Mouse (Mus musculus) left cerebral cortex, adult 2 months (tissue): ENCODE results near the gene Ints1. TPM values are rescaled to one million over a fixed set of nuclear protein-coding genes. Genes with fewer than 3 reads are reported as not detected.
A peak's percentile ranks its signal among the peaks of the same experiment; 100 is the strongest.

Experiments
- DNase-seq, 2 experiments: peaks; one replicate each; pipeline ENCODE4 v3.0.0; 2021 to 2022; ENCODE audit warnings: low spot score in 2 of 2, mixed read lengths in 1 of 2; ENCODE audit errors: extremely low spot score in 1 of 2
- H3K27ac ChIP-seq: fragments of 200-600 bp; 2 replicates; pipeline ENCODE4 v1.8.1; 2022
- H3K4me3 ChIP-seq: fragments of 200-600 bp; 2 replicates; pipeline ENCODE4 v1.8.1; 2022
- CTCF ChIP-seq: fragments of 200-600 bp; IDR thresholded peaks from 2 replicates; pipeline ENCODE4 v1.8.1; 2022; ENCODE audit warnings: antibody characterized with exemption, mild to moderate bottlenecking, moderate library complexity
- intact Hi-C: fragments of 180-260 bp; cut with DNase I; formaldehyde crosslinking; loops from one replicate; pipeline ENCODE4 v1.15.1; 2025
- microRNA-seq, 2 experiments: library from miRNA; unstranded; fragments of <30 nt; microRNA quantifications; one replicate each; pipeline ENCODE4 v1.2.0; 2021
- total RNA-seq, 2 experiments: library from RNA; stranded (reverse); gene quantifications; 2 replicates each; pipeline ENCODE4 v1.2.3; 2021

Gene Ints1
- total RNA-seq, 2 experiments from 2014 or later = 91.9 to 102 TPM

DNA sequence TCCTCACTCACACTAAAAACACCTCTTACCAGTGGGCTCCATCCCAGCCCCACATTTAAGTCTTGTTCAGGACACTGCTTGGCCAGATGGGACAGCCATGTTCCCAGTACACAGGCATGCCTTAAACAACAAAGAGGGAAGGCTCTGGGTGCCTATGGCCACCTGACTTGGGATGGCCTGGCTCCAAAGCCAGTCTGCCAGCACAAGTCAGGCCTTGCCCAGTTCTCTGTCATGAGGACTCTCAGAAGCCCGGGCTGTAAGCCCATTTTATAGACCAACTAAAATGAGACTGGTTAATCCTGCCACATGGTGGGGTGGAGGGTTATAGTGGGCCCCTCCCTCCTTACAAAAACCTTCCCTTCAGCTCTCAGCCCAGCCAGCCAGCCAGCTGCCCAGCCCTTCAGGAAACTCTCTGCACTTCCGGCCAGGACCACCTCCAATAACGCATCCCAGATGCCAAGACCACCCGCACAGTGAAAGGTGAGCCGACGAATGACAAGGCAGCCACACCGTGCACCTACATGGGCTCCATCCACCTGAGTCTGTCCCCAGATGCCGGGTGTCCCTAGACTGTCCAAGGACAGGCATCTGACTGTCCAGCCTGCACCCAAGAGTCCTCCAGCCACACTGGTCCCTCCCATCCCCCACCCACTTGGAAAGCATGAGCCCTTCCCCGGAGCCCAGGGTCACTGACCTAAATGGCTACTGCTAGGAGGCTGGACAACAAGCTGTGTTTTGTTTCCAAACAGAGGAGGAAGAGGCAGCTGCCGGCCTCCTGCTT lies 50.9 kb downstream of the Ints1 start:
- no peak overlapping the region for H3K27ac ChIP-seq
- no peak for DNase-seq
- H3K4me3 ChIP-seq = no peak overlapping the region
- no peak for TF ChIP-seq CTCF
- intact Hi-C loops = no loop called here

DNA sequence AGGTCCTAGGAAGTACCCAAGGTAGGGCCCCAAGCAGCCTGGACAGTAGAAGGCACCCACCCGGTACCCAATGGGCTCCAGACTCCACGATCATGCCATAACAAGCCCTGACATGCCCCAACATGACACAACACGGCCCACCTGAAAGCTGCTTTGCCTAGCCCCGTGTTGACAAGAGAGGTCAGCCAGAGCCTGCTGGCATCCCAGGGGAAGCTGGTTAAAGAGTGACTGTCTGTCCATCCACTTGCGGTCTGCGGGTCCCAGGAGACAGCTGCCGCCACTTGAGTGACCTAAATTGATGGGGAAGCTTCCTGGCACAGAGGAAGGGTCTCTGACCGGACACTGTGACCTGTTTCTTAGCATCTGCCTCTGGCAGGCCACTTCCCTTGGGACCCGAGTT lies 52.4 kb downstream of the Ints1 start:
- Histone ChIP-seq H3K27ac (no peak overlapping the region), H3K4me3 (no peak overlapping the region)
- intact Hi-C loops = no loop called here
- no peak for TF ChIP-seq CTCF
- no peak for DNase-seq

DNA sequence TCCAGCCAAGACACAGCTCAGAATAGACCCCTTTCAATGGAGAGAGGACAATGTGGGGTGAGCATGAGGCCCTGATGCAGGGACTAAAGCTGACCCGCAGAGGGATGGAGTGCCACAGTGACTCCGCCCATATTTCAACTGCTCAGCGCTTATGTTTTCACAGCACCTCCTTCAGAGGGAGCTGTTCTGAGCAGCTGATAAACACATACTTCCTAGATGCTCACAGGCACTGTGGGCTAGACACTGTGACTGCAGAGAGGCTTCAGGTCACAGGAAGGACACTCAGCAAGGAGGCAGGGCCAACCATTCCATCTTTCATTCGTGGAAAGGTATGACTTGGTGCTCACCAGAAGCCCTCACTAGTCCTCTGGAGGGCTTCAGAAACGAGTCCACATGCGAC lies 52.8 kb downstream of the Ints1 start:
- no peak for DNase-seq
- intact Hi-C loops = no loop called here
- H3K27ac ChIP-seq = no peak overlapping the region
- no peak overlapping the region for H3K4me3 ChIP-seq
- no peak for TF ChIP-seq CTCF

DNA sequence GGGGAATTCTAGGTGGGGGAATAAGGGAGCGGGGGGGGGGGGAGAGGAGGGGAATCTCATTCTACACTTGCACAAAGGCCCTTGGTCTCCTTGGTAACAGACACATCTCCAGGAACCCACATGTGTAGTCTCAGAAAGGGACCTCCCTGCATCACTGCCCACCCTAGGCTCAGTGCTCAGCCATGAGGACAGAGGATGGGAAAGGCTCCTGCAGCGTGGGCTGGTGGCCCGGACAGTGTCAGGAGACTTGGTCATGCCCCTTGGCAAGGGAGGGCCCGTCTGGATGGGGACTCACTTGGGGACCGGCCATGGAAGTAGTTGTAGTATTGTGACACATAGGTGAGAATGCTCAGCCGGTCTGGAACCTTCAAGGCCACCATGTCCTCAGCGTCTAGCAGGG lies 56.5 kb downstream of the Ints1 start:
- TF ChIP-seq CTCF = no peak
- Histone ChIP-seq H3K4me3 (no peak overlapping the region), H3K27ac (no peak overlapping the region)
- no peak for DNase-seq
- intact Hi-C loops = no loop called here

- H3K27ac ChIP-seq = no peak overlapping the region
- intact Hi-C loops = no loop called here
- H3K4me3 ChIP-seq = no peak overlapping the region
- TF ChIP-seq CTCF = no peak
- DNase-seq = no peak
These were observed 56.9 kb downstream of the Ints1 start for GRCm38 (mm10) chr5:139718540-139718939.

DNA sequence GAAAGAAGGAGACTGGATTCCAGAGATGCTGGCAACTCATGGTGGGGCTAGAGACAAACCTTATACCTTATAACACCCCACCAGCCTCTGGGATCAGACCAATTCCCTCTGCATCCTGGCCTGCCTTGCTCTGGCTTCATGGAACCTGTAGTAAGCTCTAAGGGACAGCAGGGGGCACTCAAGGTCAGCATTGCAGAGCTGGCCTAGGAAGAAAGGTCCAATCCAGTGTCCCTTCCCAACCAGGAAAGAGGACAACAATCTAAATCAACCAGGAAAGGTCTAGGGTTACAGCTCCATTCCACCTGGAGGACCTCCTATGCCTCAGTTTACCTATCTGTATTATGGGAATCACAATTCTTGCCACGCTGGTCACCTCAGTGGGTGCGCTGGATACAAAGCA lies 57.8 kb downstream of the Ints1 start:
- DNase-seq = peak; percentile 46
- H3K4me3 ChIP-seq = no peak overlapping the region
- H3K27ac ChIP-seq = no peak overlapping the region
- intact Hi-C loops = loop anchor here (2.0 kb wide), 1 partner anchor 33 kb away; no protein-coding TSS in a partner anchor
- TF ChIP-seq CTCF = peak; percentile 96

DNA sequence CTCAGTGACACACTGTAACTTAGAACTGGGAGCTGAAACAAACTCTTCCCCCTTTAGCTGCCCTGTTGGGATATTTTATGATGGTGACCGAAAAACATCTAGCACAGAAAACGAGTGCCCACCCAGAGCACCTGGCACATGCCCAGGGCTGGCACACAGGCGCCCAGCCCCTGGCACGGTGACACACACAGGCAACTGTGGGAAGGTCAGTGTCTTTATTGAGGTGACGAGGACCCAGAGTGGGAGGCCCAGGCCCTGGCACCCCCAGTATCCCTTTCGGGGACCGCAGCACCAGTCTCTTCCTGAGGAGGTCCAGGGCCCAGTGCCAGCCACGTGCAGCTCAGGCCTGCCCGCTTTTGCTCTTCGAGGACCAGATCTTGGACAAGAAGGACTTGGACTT lies 69.0 kb downstream of the Ints1 start:
- no peak for TF ChIP-seq CTCF
- intact Hi-C loops = no loop called here
- H3K4me3 ChIP-seq = no peak overlapping the region
- no peak for DNase-seq
- H3K27ac ChIP-seq = no peak overlapping the region

GRCm38 (mm10) chr5:139702905-139703304 lies 72.6 kb downstream of the Ints1 start:
- intact Hi-C loops = no loop called here

GRCm38 (mm10) chr5:139702236-139702635 lies 73.2 kb downstream of the Ints1 start:
- no peak for TF ChIP-seq CTCF
- no peak for DNase-seq
- intact Hi-C loops = no loop called here
- Histone ChIP-seq H3K27ac (no peak overlapping the region), H3K4me3 (no peak overlapping the region)

More at GRCm38 (mm10) chr5:139702905-139703304, 72.6 kb downstream of the Ints1 start:
- TF ChIP-seq CTCF = peak; percentile 52
- Histone ChIP-seq H3K27ac (no peak overlapping the region), H3K4me3 (no peak overlapping the region)
- DNase-seq = no peak

Small RNA genes within 50 kb of the gene (microRNA-seq; reads per million reads assigned to microRNA genes)
- gene Mir7037 = 4.3 to 4.6 reads per million in 2 experiments

Other genes with a start within 250 kb of the Ints1 start
- under 1 TPM; 0.19 to 0.27 TPM for gene Uncx, start 232.2 kb downstream of the Ints1 start, total RNA-seq
- 1 to 10 TPM; 2.2 to 3.7 TPM for gene Micall2, start 39.3 kb downstream of the Ints1 start, total RNA-seq
- 10 to 100 TPM in 1 of 2 experiments, 1 to 10 TPM in 1; 8.9 to 11.5 TPM for gene Mafk, start 15.8 kb upstream of the Ints1 start, total RNA-seq
- under 1 TPM; 0.58 to 0.63 TPM for gene Tmem184a, start 44.2 kb upstream of the Ints1 start, total RNA-seq
- not detected for gene Gm26938, start 50.7 kb upstream of the Ints1 start, total RNA-seq
- gene Psmg3, start 51.2 kb upstream of the Ints1 start, total RNA-seq = 10 to 100 TPM; 18.0 to 20.3 TPM
- 10 to 100 TPM; 34.5 to 38.1 TPM for gene Elfn1, start 132.3 kb upstream of the Ints1 start, total RNA-seq